Mouse (Mus musculus): ENCODE measurements around the gene Pnldc1.
A peak's percentile ranks its signal among the peaks of the same experiment; 100 is the strongest.
"Not testable (repeated sequence)": the region's sequence is repeated elsewhere in the genome, so short reads cannot be mapped to it uniquely, and the experiment has no call there.

Pnldc1 gene

DNA sequence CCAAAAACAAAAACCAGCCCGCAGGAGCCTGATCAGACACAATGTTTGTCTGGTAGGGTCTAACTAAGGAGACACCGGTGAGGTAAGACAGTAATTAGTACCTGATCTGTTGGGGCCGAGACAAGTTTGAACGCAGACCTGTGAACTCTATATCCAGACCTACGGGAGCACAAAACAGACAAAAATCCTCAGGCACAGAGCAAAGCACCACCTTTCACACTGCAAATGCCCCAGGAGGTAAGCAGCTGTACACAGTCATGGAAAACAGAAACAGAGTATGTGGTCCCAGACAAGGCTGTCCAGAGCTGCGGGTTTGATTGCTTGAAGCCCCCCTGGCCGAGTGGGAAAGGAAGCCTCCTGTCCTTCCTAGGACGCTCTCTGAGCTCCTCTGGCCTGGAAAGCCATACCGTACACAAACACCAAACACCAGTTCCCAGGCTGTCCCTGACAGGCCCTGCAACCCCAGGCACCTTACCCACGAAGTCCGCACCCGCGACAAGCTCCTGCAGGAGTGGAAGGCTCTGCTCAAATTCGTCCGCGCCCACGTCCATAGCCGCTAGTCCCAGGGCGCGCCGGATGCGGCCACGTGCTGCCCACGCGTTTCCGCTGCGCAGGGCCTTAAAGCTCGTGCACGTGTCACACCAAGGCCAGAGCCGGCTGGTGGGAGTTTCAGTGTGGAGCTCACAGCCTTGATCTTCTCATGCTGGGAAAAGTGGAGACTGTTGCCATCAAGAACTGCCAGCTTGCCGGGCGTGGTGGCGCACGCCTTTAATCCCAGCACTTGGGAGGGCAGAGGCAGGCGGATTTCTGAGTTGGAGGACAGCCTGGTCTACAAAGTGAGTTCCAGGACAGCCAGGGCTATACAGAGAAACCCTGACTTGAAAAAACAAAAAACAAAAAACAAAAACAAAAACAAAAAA is at the start of gene Pnldc1:
Pnldc1 (minus strand) TSS at position 870 of the 920 bp plus-strand sequence.
- DNase-seq (ENCODE audit: low spot score in 2 of 2): no peak

DNA sequence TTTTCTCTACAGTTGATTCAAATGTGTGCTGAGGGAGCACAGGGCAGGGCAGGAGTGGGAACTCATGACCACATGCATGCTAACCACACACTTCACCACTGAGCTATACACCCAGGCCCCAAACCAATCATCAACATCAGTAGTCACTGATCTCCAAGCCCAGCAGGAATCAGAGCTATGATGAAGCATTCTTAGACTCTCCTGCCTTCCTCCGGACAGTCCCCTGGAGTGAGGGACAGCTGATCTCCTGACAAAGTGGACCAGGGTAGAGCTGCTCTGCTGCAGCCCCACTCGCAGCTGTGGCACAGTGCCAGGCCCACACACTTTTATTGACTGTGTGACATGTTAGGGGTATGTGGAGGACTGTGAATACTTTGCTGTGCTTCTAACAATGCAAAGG is 49.3 kb upstream of the Pnldc1 start:
- not testable (repeated sequence) for DNase-seq (ENCODE audit: low spot score in 2 of 2)

GRCm38 (mm10) chr17:12956664-12957063 is 46.6 kb upstream of the Pnldc1 start:
- no peak for DNase-seq (ENCODE audit: low spot score in 2 of 2)

GRCm38 (mm10) chr17:12949669-12950068 is 39.6 kb upstream of the Pnldc1 start:
- no peak for DNase-seq (ENCODE audit: low spot score in 2 of 2)

DNA sequence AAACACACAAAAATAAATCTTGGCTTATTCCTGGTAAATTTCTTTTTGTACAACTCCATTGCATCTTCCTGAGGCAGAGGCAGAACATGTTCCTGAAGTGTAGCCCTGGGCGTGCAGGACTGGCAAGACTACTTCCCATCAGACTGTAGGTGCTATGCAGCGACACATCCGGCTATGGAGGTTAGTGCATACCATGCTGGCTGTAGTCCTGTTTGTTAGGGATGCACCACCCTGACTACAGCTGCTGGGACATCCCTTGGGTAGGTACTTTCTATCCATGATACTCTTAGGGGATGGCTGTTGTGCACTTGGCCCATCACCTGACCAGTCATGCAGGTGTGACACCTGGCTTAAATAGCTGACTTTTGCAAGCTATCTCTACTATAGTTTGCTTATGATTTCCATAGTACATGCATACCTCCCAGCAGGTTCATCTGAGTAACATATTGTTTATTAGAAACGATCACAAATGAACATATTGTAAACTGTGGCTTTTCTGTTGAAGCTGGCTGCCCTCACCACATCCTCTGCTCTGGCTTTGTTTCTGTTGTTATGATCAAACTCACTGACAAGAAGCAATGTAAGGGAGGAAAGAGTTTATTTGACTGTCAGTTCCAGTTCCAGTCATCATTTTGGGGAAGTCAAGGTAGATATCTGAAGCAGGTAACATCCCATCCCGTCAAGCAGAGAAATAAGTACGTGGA is 32.6 kb upstream of the Pnldc1 start:
- DNase-seq (ENCODE audit: low spot score in 2 of 2): no peak

DNA sequence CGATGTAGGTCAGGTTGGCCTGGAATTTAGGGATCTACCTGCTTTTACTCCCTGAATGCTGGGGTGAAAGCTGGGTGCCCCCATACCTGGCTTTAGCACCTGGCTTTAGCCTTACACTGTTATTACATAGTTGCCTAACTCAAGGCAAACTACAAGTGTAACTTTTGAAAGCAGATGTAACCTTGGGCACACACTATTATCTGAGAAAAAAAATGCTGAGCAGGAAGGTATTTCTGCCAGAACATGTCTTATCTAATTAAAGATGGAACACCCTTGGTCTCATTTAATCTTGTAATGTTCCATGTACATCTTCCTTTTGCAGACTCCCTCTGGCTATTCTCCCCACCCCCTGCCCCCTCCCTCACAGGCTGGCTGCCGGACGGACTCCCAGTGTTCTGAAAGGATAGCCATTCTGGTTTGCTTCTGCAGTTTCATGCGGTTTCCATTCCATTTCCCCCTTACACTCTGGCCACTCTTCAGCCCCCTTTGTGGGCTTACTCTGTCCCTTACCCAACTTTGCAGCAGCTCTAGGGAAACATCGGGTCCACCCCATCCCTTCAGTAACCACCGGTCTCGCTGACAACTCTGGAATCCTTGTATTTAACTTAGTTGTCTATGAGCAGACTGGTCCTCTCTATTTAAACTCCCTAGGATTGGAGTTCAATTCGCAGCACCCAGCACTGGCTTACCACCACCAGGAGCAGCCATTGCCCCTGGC is 31.7 kb upstream of the Pnldc1 start:
- DNase-seq (ENCODE audit: low spot score in 2 of 2): no peak

- no peak for DNase-seq (ENCODE audit: low spot score in 2 of 2)
Observed at GRCm38 (mm10) chr17:12940151-12940805, 30.2 kb upstream of the Pnldc1 start, which contains the start of gene Acat3. TSS of gene Acat3 (minus strand) at chr17:12940600.

- DNase-seq (ENCODE audit: low spot score in 2 of 2): not testable (repeated sequence)
Observed at GRCm38 (mm10) chr17:12939377-12940148, 29.5 kb upstream of the Pnldc1 start.

DNA sequence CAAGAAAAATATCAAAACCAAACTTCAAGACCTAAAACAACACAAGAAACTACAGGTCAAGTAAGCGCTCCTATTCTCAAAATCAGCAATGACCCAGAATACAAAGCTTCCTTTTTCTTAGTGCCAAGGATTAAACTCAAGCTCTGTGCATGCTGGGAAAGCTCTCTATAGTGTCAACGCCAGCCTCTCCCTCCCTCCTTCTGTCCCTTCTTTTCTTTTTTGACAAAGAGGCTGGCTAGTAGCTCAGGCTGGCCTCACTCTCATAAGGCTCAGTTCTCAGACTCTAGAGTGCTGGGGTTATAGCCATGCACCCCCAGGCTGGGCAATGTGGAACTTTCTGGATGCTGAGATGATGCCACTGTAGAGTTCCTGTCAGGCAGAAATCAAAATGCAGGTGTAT is 28.0 kb upstream of the Pnldc1 start:
- DNase-seq (ENCODE audit: low spot score in 2 of 2): no peak

DNA sequence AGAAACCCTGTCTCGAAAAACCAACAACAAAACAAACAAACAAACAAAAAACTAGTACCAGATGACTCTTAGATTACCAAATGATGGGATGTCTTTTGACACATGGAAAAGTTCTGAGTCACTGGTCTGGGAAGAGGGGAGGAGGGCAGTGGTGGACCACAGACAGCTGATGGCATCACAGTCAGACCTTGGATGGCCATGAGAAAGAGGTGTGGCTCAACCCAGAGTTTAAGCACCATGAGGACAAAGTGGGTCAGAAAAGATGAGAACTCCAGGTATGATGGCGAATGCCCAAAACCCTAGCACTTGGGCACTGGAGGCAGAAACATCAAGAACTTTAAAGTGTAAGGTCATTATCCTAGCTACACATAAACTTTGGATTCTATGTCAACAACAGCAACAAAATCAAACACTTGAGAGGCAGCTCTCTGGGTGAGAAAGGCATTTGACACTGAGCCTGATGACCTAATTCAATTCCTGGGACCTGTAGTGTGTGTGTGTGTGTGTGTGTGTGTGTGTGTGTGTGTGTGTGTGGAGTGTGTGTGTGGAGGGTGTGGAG is 27.5 kb upstream of the Pnldc1 start:
- DNase-seq (ENCODE audit: low spot score in 2 of 2): no peak

DNA sequence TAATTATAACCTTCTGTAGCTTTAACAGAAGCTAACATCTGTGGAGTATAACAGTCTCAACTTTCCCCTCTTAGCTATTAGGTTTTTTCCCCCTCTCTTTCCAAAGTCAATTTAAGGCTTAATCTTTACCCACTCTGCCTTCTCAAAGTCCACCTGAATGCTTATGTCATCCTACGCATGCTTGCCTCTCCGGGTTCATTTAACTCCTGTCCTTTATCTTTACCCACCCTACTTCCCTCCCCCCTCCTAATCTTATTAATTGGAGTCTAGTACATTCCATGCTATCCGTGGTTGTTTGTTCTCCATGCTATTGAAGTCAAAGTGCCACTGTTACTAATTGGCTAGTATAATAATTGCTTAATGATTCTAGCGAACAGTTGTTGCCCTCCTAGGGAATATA is 25.7 kb upstream of the Pnldc1 start:
- DNase-seq (ENCODE audit: low spot score in 2 of 2): no peak

DNA sequence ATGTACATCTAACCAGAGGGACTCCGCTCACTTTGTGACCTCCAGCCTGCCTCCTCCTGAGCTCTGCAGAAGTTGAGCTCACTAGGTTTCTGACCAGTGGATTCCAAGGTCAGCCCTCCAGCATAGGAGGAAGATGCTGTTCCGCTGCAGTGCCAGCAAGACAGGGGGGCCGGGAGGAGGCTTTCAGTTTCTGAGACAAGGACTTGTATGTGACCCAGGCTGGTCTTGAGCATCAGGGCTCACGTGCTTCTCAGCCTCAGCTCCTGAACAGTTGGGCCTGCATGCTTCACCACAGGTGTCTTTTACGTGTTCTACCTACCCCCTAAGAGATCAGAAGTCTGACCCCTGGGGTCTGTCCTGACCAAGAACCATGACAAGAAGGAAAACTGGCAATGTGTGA is 21.5 kb upstream of the Pnldc1 start:
- not testable (repeated sequence) for DNase-seq (ENCODE audit: low spot score in 2 of 2)

- no peak for DNase-seq (ENCODE audit: low spot score in 2 of 2)
Observed at GRCm38 (mm10) chr17:12925703-12926180, 15.7 kb upstream of the Pnldc1 start.

GRCm38 (mm10) chr17:12925001-12925400 is 15.0 kb upstream of the Pnldc1 start:
- no peak for DNase-seq (ENCODE audit: low spot score in 2 of 2)

DNA sequence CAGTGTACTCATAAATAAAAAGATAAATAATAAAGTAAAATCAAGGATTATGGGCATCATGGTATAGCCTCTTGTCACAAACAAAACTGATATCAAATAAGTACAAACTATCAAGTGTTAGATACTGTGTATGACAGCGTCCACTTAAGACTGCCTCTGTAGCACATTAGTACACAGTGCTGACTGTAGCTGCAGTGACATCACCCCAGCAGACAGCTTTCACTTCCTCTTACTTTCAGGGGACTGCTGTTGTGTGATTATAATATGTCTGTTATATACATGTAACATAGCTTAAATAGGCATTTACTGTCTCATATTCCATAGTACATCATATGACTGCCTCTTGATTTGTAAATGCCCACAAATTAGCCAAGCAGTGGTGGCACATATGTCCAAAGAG is 11.0 kb upstream of the Pnldc1 start:
- DNase-seq (ENCODE audit: low spot score in 2 of 2): no peak

DNA sequence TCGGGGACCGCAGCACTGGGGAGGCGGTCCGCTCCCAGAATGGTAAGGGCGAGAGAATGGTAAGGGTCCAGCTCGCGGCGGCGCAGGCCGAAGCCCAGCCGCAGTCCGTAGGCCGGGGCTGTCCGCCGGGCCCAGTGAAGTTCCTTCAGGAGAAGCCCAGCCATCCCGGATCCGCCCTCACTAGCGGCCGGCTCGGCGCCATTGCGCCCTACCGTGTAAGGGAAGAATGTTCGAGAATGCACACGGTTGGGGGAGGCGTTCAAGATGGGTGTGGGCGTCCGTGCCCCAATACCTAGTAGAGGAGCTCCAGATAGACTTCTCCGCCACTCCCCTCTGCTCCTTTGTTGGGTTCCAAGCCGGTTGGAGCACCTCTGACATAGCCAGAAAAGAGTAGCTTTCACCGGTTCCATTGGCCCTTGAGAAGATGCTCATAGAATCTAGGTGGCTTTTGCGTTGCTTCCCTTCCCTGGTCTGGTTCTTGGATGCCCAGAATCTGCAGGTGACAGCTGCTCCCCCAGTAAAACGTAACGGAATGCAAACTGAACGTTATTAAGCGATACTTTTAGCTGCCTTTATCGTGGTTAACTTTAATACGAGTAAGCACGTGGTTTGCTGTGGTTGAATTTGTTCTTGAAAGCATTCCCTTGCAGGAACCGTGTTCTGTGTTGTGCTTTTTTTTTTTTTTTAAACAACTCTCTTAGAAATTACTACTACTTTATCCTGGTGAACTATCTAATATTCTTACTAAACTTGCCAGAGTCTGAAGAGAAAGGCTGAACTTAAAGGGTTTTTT is 6.8 kb upstream of the Pnldc1 start:
- DNase-seq (ENCODE audit: low spot score in 2 of 2): peak in 1 of 2 experiments; percentile 71

DNA sequence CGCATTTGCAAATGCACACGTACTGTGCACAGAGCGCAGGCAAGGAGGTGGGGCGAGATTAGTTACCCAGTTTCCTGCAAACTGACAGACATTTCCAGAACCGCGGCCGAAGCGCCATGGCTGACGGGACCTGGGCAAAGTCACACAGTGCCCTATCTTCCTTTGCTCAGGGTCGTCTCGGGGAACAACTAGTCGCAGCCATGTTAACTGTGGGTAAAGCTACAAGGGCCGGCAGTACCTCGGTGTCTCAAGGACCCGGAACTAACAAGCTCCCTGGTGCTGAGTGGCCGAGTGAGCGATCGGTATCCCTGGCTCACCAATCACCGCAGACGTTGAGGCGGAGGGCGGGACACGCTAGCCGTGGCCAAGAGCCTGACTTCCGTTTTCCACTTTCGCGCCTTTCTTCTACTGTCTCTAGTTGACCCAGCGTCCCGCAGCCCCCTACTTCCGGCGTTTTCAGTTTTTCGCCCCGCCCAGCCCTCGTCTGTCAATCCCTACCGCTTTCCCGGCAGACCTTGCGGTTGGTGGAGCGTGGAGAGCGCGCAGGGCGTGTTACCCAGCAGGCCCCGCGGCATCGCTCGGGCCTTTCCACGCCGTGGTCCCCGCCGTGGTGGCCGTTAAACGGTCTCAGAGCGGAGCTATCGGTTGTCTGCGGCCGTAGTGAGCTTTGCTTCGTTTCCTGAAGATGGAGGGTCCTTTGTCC is 6.0 kb upstream of the Pnldc1 start, which contains the start of gene Mrpl18:
Mrpl18 (minus strand) TSS at position 465 of the 703 bp plus-strand sequence.
- DNase-seq (ENCODE audit: low spot score in 2 of 2): peak; percentile 94 to 99

- DNase-seq (ENCODE audit: low spot score in 2 of 2): peak in 1 of 2 experiments; percentile 56
Observed at GRCm38 (mm10) chr17:12915488-12915880, 5.5 kb upstream of the Pnldc1 start, which contains the start of gene Tcp1. TSS of gene Tcp1 (plus strand) at chr17:12915701.

- DNase-seq (ENCODE audit: low spot score in 2 of 2): no peak
Observed at GRCm38 (mm10) chr17:12910391-12910790, 361 bp upstream of the Pnldc1 start.
